Mouse (Mus musculus) lung, embryonic 16.5 days (tissue): Measurements from ENCODE around the gene Pdk2. TPM values are rescaled to one million over a fixed set of nuclear protein-coding genes. Genes with fewer than 3 reads are reported as not detected.
A peak's percentile ranks its signal among the peaks of the same experiment; 100 is the strongest.

Experiments
- ATAC-seq: fragments of 200-750 bp; cut with Nextera tagmentation; 2 replicates; pipeline ENCODE4 v1.8.0; 2017; ENCODE audit warnings: low read depth, mild to moderate bottlenecking, moderate library complexity
- H3K27ac ChIP-seq: fragments of 300-500 bp; sonication (generic); 2 replicates; pipeline ENCODE4 v1.5.1; 2014; ENCODE audit warnings: mild to moderate bottlenecking, control low read depth, low read length
- H3K27me3 ChIP-seq: fragments of 300-500 bp; sonication (generic); 2 replicates; pipeline ENCODE4 v1.6.1; 2014; ENCODE audit warnings: low read depth, low read length, mixed read lengths; ENCODE audit not compliant: control insufficient read depth, insufficient read depth
- H3K36me3 ChIP-seq: fragments of 300-500 bp; sonication (generic); 2 replicates; pipeline ENCODE4 v1.6.1; 2014; ENCODE audit warnings: low read length; ENCODE audit not compliant: control insufficient read depth, insufficient read depth
- H3K4me1 ChIP-seq: fragments of 300-500 bp; sonication (generic); replicated peaks from 2 replicates; pipeline ENCODE4 v1.6.1; 2014; ENCODE audit warnings: low read length, mixed read lengths; ENCODE audit not compliant: control insufficient read depth, insufficient read depth
- H3K4me2 ChIP-seq: fragments of 300-500 bp; sonication (generic); 2 replicates; pipeline ENCODE4 v1.6.1; 2014; ENCODE audit warnings: low read depth, low read length, control low read depth
- H3K4me3 ChIP-seq: fragments of 300-500 bp; sonication (generic); 2 replicates; pipeline ENCODE4 v1.5.1; 2014; ENCODE audit warnings: mild to moderate bottlenecking, low read length, control low read depth
- H3K9ac ChIP-seq: fragments of 300-500 bp; sonication (generic); 2 replicates; pipeline ENCODE4 v1.6.1; 2014; ENCODE audit warnings: low read length, control low read depth
- H3K9me3 ChIP-seq: fragments of 300-500 bp; sonication (generic); 2 replicates; pipeline ENCODE4 v1.6.1; 2016; ENCODE audit warnings: low read length; ENCODE audit not compliant: control insufficient read depth
- WGBS: fragments of 180-500 bp; shearing (Covaris S2); extraction: QIAGEN DNeasy Blood & Tissue Kit; methylation state at CpG from one replicate; pipeline ENCODE4 v1.1.7; 2014; 5-methylcytosine and 5-hydroxymethylcytosine counted together
- polyA plus RNA-seq: library from polyadenylated mRNA; unstranded; fragments of >200 nt; fragmentation: Nextera tagmentation; extraction: Ambion mirVana; gene quantifications from 2 replicates; pipeline ENCODE4 v1.2.1, GENCODE M21; 2015

The Pdk2 gene
- polyA plus RNA-seq, 1 experiment from 2014 or later = 43.3 TPM

- H3K9ac ChIP-seq = no peak overlapping the region
- no peaks in the 10 kb centered on the region for H3K9me3 ChIP-seq
- no peak for ATAC-seq
- H3K4me3 ChIP-seq = no peak overlapping the region
- H3K27ac ChIP-seq = no peak overlapping the region
- no peak overlapping the region for H3K4me2 ChIP-seq
- peaks cover 14% of the 10 kb centered on the region for H3K4me1 ChIP-seq
- no peaks in the 10 kb centered on the region for H3K27me3 ChIP-seq
- WGBS = 59% methylated on average over 12 of the region's 13 CpGs
- no peaks in the 10 kb centered on the region for H3K36me3 ChIP-seq
These were observed 3.2 kb upstream of the Pdk2 start for GRCm38 (mm10) chr11:95044185-95044870.

GRCm38 (mm10) chr11:95043608-95044007 lies 2.5 kb upstream of the Pdk2 start:
- Histone ChIP-seq H3K4me2 (no peak overlapping the region), H3K4me3 (no peak overlapping the region), H3K9me3 (no peaks in the 10 kb centered on the region), H3K27ac (no peak overlapping the region), H3K27me3 (no peaks in the 10 kb centered on the region), H3K4me1 (peaks cover 14% of the 10 kb centered on the region), H3K36me3 (0 out of 2 replicates have a peak, but pooled peaks cover 6% of the 10 kb centered on the region), H3K9ac (no peak overlapping the region)
- ATAC-seq = no peak
- WGBS = 46% methylated on average over 7 of the region's 7 CpGs

GRCm38 (mm10) chr11:95043060-95043459 lies 1.9 kb upstream of the Pdk2 start:
- no peaks in the 10 kb centered on the region for H3K27me3 ChIP-seq
- ATAC-seq = no peak
- no peak overlapping the region for H3K27ac ChIP-seq
- H3K9ac ChIP-seq = no peak overlapping the region
- no peak overlapping the region for H3K4me3 ChIP-seq
- H3K36me3 ChIP-seq = 0 out of 2 replicates have a peak, but pooled peaks cover 6% of the 10 kb centered on the region
- no peaks in the 10 kb centered on the region for H3K9me3 ChIP-seq
- H3K4me2 ChIP-seq = no peak overlapping the region
- peaks cover 14% of the 10 kb centered on the region for H3K4me1 ChIP-seq
- 85% methylated on average over 4 of the region's 4 CpGs for WGBS

GRCm38 (mm10) chr11:95042096-95042495 lies 942 bp upstream of the Pdk2 start:
- H3K9ac ChIP-seq = peak overlapping the region; percentile 49
- ATAC-seq = peak; percentile 29; the same call in 1 of the 2 replicates
- 0% methylated on average over 11 of the region's 11 CpGs for WGBS

GRCm38 (mm10) chr11:95040491-95041138 lies 539 bp downstream of the Pdk2 start:
- H3K4me1 ChIP-seq = peaks cover 14% of the 10 kb centered on the region
- ATAC-seq = peak; percentile 65
- 1% methylated on average over 20 of the region's 20 CpGs for WGBS
- H3K4me3 ChIP-seq = peak overlapping the region; percentile 70
- H3K9me3 ChIP-seq = no peaks in the 10 kb centered on the region
- H3K9ac ChIP-seq = peak overlapping the region; percentile 83
- peaks cover 10% of the 10 kb centered on the region; the same call in 1 of the 2 replicates for H3K36me3 ChIP-seq
- peak overlapping the region; percentile 84 for H3K27ac ChIP-seq
- peak overlapping the region; percentile 57 for H3K4me2 ChIP-seq
- no peaks in the 10 kb centered on the region for H3K27me3 ChIP-seq

More at GRCm38 (mm10) chr11:95042096-95042495, 942 bp upstream of the Pdk2 start:
- Histone ChIP-seq H3K4me3 (peak overlapping the region; percentile 46), H3K27ac (no peak overlapping the region), H3K27me3 (no peaks in the 10 kb centered on the region), H3K4me2 (peak overlapping the region; percentile 85), H3K36me3 (0 out of 2 replicates have a peak, but pooled peaks cover 6% of the 10 kb centered on the region), H3K4me1 (peaks cover 14% of the 10 kb centered on the region), H3K9me3 (no peaks in the 10 kb centered on the region)

GRCm38 (mm10) chr11:95039766-95040165 lies 1.4 kb downstream of the Pdk2 start:
- peak overlapping the region; percentile 70; the same call in 1 of the 2 replicates for H3K4me3 ChIP-seq
- no peak for ATAC-seq
- peak overlapping the region; percentile 83; the same call in 1 of the 2 replicates for H3K9ac ChIP-seq
- H3K27me3 ChIP-seq = no peaks in the 10 kb centered on the region
- H3K9me3 ChIP-seq = no peaks in the 10 kb centered on the region
- WGBS = 75% methylated on average over 4 of the region's 4 CpGs
- peaks cover 10% of the 10 kb centered on the region; the same call in 1 of the 2 replicates for H3K36me3 ChIP-seq
- H3K27ac ChIP-seq = no peak overlapping the region
- H3K4me2 ChIP-seq = peak overlapping the region; percentile 57
- H3K4me1 ChIP-seq = peaks cover 17% of the 10 kb centered on the region

- H3K9ac ChIP-seq = no peak overlapping the region
- H3K36me3 ChIP-seq = peaks cover 10% of the 10 kb centered on the region; the same call in 1 of the 2 replicates
- H3K4me2 ChIP-seq = no peak overlapping the region
- ATAC-seq = no peak
- H3K4me1 ChIP-seq = peaks cover 23% of the 10 kb centered on the region
- H3K27me3 ChIP-seq = no peaks in the 10 kb centered on the region
- no peak overlapping the region for H3K27ac ChIP-seq
- no peaks in the 10 kb centered on the region for H3K9me3 ChIP-seq
- no peak overlapping the region for H3K4me3 ChIP-seq
- WGBS = 76% methylated on average over 13 of the region's 13 CpGs
These were observed 2.1 kb downstream of the Pdk2 start for GRCm38 (mm10) chr11:95038818-95039655.

- WGBS = 67% methylated on average over 14 of the region's 14 CpGs
- H3K36me3 ChIP-seq = peaks cover 10% of the 10 kb centered on the region; the same call in 1 of the 2 replicates
- no peak for ATAC-seq
These were observed 2.9 kb downstream of the Pdk2 start for GRCm38 (mm10) chr11:95038156-95038817.

More at GRCm38 (mm10) chr11:95038156-95038817, 2.9 kb downstream of the Pdk2 start:
- Histone ChIP-seq H3K9ac (no peak overlapping the region), H3K27ac (no peak overlapping the region), H3K27me3 (no peaks in the 10 kb centered on the region), H3K4me1 (peaks cover 27% of the 10 kb centered on the region), H3K4me3 (no peak overlapping the region), H3K4me2 (no peak overlapping the region), H3K9me3 (no peaks in the 10 kb centered on the region)
